Mouse (Mus musculus): ENCODE measurements at regions not wholly inside any gene's neighbourhood (a gene's known extent, or its start where the extent isn't known, plus 50 kb on each side); places are given as distances from the start of the nearest gene placed in this dataset.
A peak's percentile ranks its signal among the peaks of the same experiment; 100 is the strongest.

DNA sequence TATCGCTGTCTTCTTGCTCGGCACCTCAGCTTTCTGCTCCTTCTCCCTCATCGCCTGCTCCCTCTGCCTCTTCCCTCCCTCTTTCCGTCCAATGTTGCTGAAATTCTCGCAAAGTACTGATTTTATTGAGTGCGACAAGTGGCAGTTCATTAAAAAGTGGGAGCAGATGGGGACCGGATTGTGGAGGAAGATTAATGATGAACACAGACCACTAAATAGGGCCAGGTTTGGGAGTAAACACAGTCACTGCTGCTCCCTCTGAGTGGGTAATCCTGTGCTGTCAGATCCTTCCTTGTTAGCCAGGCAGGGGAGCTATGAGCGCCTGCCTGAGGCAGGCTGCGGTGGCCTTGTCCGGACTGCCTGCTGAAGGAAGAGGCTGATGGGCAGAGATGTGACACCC lies 91.9 kb upstream of the 4931429L15Rik start:
- no peak overlapping the region for H3K27ac ChIP-seq (replicated peaks; ENCODE audit: low read depth, low read length)
- H3K4me1 ChIP-seq (ENCODE audit: control insufficient read depth, insufficient read depth, insufficient read length, low read length) = no peaks in the 10 kb centered on the region

DNA sequence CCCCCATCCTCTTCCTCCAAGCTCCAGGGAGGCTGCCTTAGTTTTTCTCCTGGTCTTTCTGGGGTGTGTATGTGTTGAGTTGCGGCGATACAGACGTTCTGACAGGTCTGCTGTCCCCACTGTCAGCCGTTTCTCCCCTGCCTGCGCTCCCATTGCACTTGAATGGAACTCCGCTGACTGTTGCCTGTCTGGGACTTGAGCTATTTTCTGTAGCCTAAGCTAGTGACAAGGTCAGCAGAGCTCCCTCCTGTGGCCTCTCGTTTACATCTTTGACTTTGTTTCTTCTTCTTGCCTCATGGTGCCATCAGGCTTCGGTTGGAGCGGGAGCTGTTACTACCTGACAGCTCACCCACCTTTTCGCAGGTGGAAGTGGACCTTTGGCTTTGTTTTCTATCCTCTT lies 89.0 kb upstream of the 4931429L15Rik start:
- H3K4me3 ChIP-seq (ENCODE audit: insufficient read depth, low read depth, low read length) = no peak overlapping the region
- no peaks in the 10 kb centered on the region for H3K4me1 ChIP-seq (ENCODE audit: control insufficient read depth, insufficient read depth, insufficient read length, low read length)
- no peak overlapping the region for H3K27ac ChIP-seq (replicated peaks; ENCODE audit: low read depth, low read length)

More for the DNA sequence above, 91.9 kb upstream of the 4931429L15Rik start:
- H3K4me3 ChIP-seq (ENCODE audit: insufficient read depth, low read depth, low read length) = no peak overlapping the region

DNA sequence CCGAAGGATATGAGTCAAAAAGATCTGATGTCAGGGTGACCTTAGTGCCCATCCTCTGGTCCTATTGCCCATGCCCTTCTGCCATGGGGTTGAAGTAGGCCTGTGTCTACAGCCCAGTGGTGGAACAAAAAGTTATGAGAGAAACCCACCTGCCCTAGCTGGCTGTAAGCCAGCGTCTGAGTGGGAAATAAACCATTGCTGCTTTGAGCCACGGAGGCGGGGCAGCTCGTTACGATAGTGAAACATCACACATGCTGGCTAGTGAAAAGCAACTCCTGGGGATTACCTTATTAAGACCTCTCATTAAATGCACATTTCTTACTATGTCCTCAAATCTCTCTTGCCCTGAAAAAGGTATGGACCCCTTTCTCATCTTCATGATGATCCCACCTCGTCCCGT lies 86.8 kb upstream of the 4931429L15Rik start:
- Histone ChIP-seq H3K4me3 (ENCODE audit: insufficient read depth, low read depth, low read length) (no peak overlapping the region), H3K4me1 (ENCODE audit: control insufficient read depth, insufficient read depth, insufficient read length, low read length) (no peaks in the 10 kb centered on the region), H3K27ac (replicated peaks; ENCODE audit: low read depth, low read length) (no peak overlapping the region)

DNA sequence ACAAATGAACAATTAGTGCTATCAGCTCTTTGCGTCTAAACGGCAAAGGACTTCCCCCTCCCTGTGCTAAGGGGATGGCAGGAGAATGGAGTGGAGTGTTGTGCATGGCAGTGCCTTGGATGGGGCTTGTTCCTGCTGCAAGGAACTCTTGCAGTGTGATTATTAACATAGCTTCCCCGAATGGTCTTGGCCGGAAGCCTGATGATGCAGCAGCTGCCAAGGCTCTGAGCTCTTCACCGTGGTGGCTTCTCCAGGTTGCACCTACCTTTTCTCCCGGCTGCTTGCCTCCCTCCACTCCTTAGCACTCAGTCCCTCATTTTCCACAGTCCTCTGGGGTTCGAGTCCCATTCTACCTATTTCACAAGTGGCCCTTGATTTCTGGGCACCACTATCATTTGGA lies 76.8 kb upstream of the 4931429L15Rik start:
- no peak overlapping the region for H3K27ac ChIP-seq (replicated peaks; ENCODE audit: low read depth, low read length)
- no peaks in the 10 kb centered on the region for H3K4me1 ChIP-seq (ENCODE audit: control insufficient read depth, insufficient read depth, insufficient read length, low read length)
- H3K4me3 ChIP-seq (ENCODE audit: insufficient read depth, low read depth, low read length) = no peak overlapping the region

DNA sequence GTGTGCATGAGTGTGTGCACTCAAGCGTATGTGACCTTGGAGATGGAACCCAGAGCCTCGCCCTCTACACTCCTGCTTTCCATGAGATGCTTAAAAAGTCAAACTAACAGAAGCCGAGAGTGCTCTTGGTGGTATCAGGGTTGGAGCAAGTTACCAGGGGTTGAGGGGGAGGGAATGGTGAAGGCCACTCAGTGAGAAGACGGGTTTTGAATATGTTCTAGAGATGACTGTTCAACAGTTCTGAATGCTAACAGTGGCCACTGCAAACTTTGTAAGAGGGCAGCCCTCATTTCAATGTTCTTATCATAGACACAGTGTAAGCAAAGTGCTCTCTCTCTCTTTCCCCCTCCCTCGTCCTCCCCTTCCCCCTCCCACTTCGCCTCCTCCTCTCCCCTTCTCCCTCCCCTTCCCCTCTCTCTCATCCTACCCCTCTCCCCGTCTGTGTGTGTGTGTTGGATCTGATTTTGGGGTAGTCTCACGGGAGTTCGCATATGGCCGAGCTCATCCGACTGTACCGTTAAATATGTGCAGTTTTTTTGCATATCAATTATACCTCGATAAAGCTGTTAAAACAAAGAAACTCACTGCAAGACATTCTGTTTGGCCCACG lies 75.5 kb upstream of the 4931429L15Rik start:
- no peak overlapping the region for H3K4me3 ChIP-seq (ENCODE audit: insufficient read depth, low read depth, low read length)
- H3K4me1 ChIP-seq (ENCODE audit: control insufficient read depth, insufficient read depth, insufficient read length, low read length) = no peaks in the 10 kb centered on the region
- no peak overlapping the region for H3K27ac ChIP-seq (replicated peaks; ENCODE audit: low read depth, low read length)

DNA sequence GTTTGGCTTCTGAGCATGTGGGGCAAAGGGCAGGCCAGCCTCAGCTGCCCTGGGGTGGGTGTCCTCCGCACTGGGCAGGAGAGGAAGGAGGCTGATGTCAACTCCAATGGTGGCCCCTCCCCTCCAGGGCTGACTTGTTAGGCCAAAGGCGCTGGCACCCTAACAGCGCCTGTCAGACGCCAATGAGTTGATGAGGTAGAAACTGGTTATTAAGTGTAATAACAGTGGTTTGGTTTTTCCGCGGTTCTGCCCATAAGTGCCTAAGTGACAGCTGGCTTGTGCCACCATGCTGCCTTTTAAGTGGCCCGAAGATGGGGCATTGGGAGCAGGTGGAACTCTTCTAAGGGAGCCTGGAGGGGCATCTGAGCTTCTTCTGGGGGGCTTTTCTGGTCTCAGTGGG lies 74.5 kb upstream of the 4931429L15Rik start:
- no peak overlapping the region for H3K27ac ChIP-seq (replicated peaks; ENCODE audit: low read depth, low read length)
- no peak overlapping the region for H3K4me3 ChIP-seq (ENCODE audit: insufficient read depth, low read depth, low read length)
- H3K4me1 ChIP-seq (ENCODE audit: control insufficient read depth, insufficient read depth, insufficient read length, low read length) = no peaks in the 10 kb centered on the region

DNA sequence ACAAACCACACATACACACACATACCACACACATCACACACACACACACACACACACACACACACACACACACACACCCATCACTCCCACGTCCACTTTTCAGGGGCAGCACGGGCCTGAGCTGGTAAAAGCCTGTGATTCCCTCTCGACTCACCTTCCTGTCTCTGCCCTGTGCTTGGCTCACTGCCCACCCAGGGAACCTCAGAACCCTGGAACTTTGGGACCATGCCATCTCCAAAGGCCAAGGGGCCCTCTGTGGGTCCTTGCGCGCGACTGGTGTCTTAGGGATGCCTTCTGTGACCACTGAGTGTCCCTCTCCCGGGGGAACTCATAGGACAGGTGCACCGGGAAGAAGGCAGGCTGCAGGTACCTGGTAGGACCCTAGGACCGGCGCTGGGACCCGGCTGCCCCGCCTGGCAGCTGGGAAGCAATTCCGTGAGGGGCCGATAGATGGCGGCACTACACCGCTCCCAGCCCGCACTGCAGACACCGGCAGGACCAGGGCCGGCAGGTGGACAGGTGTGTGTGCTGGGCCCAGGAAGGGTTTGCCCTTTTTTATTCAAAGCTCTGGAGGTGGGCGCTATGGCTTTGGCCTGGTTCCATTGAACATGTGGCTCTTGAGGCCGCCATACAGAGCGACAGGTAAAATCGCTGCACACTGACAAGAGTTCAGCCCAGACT lies 73.0 kb upstream of the 4931429L15Rik start:
- H3K4me3 ChIP-seq (ENCODE audit: insufficient read depth, low read depth, low read length) = no peak overlapping the region
- H3K4me1 ChIP-seq (ENCODE audit: control insufficient read depth, insufficient read depth, insufficient read length, low read length) = no peaks in the 10 kb centered on the region
- H3K27ac ChIP-seq (replicated peaks; ENCODE audit: low read depth, low read length) = no peak overlapping the region

DNA sequence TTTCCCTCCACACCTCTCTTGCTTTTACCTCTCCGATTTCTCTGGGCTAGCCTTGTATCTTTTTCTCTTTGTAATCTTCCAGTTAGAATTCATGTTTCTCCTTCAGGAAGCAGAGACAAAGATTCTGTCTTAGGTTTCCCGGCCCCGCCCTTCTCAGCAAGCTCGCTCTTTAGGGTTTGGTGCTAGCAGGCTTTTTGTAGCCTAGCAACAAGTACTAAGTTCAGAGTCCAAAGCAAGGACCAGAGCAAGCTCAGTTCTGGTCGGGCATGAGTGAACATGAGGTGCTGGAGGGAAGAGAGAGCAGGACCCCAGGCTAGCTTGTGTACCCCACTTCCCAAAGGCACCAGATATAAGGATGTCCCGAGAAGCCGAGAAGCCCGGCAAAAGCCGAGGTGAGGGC lies 70.0 kb upstream of the 4931429L15Rik start:
- Histone ChIP-seq H3K4me3 (ENCODE audit: insufficient read depth, low read depth, low read length) (no peak overlapping the region), H3K27ac (replicated peaks; ENCODE audit: low read depth, low read length) (no peak overlapping the region), H3K4me1 (ENCODE audit: control insufficient read depth, insufficient read depth, insufficient read length, low read length) (no peaks in the 10 kb centered on the region)

DNA sequence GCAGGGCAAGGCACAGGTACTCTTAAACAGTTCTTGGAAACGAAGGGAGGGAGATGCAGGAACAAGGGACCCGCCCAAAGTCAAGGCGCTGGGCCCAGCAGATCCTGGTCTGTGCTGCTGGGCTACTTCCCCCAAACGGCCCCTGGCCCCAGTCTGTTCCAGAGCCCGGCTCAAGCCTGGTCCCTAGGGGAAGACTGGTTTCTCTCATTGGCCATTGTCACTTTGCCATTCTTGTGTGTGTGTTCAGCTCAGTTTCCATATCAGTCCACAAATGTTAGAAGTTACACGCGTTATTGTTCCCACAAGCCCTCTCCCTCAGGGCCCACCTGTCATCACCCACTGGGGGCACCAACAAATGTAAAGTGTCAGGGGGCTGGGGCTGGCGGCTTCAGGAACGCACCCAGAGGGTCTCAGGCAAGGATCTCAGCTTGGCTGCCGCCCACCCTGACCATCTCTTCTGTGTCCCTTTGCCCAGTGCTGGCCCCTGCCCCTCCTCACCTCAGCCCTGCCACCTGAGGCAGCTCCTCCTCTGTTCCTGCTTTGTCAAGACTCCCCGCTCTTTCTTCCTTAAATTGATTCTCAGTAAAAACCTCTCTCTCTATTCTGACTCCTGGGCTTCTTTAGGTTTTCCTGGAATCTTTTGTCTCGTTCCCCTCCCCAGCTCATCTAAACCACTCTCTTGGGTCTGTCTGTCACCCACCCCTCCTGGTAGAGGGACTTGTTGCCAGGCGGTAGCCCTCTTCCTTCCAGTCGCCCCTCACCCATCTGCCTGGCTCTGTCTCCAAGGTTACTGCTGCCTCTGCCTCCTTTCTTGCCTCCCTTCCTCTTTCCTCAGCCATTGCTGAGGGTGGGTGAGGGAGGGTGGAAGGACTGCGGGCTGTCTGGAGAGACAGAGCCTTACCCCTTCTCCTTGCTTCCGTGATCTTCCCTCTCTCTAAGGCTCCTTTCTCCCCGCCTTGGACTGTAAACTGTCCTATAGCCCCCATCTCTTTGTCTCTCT lies 69.2 kb upstream of the 4931429L15Rik start:
- Histone ChIP-seq H3K4me1 (ENCODE audit: control insufficient read depth, insufficient read depth, insufficient read length, low read length) (no peaks in the 10 kb centered on the region), H3K4me3 (ENCODE audit: insufficient read depth, low read depth, low read length) (no peak overlapping the region), H3K27ac (replicated peaks; ENCODE audit: low read depth, low read length) (no peak overlapping the region)

DNA sequence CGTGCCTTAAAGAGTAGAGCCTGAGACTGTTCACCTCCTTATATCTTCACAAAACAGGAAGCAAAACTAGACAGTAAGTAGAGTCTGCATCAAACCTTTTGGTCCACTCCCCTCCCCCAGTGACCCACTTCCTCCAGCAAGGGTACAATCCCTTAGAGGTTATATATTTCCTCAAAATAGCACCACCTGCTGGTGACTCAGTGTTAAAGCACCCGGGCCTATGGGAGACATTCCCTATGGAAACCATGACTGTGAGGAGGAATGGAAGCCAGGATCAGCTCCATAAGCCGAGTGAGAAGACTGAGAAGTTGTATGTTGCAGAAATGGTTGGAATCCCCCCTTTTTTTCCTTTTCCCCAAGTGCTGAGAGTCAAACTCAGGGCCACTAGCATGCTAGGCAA lies 66.5 kb upstream of the 4931429L15Rik start:
- Histone ChIP-seq H3K4me1 (ENCODE audit: control insufficient read depth, insufficient read depth, insufficient read length, low read length) (no peaks in the 10 kb centered on the region), H3K4me3 (ENCODE audit: insufficient read depth, low read depth, low read length) (no peak overlapping the region), H3K27ac (replicated peaks; ENCODE audit: low read depth, low read length) (no peak overlapping the region)

DNA sequence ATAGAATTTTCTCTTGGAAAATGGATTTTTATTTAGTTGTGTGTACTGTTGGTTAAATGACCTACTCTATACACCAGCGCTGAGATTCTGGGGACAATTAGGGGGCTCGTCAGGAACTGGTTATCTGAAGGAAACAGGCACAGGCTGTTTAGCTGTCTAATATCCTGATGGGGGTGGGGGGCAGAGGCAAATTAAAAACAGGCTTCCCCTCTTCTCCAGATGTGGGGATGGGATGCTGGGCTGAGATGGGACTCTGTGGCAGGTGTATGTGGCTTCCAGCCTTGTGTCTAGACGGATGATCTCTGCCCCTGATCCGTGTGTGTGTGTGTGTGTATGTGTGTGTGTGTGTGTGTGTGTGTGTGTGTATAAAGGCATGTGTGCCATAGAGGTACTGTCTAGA lies 61.6 kb upstream of the 4931429L15Rik start:
- no peak overlapping the region for H3K27ac ChIP-seq (replicated peaks; ENCODE audit: low read depth, low read length)
- no peak overlapping the region for H3K4me3 ChIP-seq (ENCODE audit: insufficient read depth, low read depth, low read length)
- H3K4me1 ChIP-seq (ENCODE audit: control insufficient read depth, insufficient read depth, insufficient read length, low read length) = no peaks in the 10 kb centered on the region

DNA sequence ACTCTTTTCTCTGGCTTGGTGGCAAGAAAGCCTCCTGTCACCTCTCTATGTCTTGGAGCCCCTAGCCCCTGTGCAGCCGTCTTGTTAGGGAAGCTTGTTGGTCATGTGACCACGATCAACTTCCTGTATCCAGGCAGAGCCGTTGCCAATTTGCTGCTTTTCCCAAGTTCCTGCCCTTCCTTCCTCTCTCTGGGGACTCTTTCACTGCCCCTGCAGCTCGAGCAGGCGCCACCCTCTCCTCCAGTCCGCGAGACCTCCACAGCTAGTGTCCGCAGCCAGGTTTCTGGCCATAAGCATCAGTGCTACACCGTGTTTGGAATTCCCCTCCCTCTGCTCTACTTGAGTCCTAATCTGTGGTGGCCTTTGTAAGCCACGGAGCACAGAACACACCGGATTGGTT lies 59.7 kb upstream of the 4931429L15Rik start:
- Histone ChIP-seq H3K4me1 (ENCODE audit: control insufficient read depth, insufficient read depth, insufficient read length, low read length) (no peaks in the 10 kb centered on the region), H3K27ac (replicated peaks; ENCODE audit: low read depth, low read length) (no peak overlapping the region), H3K4me3 (ENCODE audit: insufficient read depth, low read depth, low read length) (peak overlapping the region; percentile 39)

DNA sequence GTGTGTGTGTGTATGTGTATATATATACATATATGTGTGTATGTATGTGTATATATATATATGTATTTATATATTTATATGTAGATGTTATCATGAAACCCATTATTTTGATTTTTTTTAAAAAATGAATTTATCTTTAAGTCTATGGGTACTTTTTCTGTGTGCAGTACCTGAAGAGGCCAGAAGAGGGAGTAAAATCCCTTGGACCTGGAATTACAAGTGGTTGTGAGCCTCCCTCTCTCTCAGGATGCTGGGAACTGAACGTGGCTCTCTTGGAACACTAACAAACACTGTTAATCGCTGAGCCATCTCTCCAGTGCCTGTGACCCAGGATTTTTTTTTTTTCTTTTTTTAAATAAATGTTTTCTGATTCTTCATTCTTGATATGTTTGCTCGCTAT lies 58.6 kb upstream of the 4931429L15Rik start:
- H3K27ac ChIP-seq (replicated peaks; ENCODE audit: low read depth, low read length) = no peak overlapping the region
- H3K4me3 ChIP-seq (ENCODE audit: insufficient read depth, low read depth, low read length) = no peak overlapping the region
- no peaks in the 10 kb centered on the region for H3K4me1 ChIP-seq (ENCODE audit: control insufficient read depth, insufficient read depth, insufficient read length, low read length)
